Mouse (Mus musculus) lung, postnatal 25 days (tissue): ENCODE results near the gene Arl8b.

Experiments
- DNase-seq: peaks from one replicate; pipeline ENCODE4 v3.0.0; 2022; ENCODE audit warnings: low spot score

The Arl8b gene

GRCm38 (mm10) chr6:108782526-108783183, at the start of gene Arl8b:
Gene Arl8b, plus strand, starts transcription at chr6:108783099.
- peak; percentile 95 for DNase-seq

DNA sequence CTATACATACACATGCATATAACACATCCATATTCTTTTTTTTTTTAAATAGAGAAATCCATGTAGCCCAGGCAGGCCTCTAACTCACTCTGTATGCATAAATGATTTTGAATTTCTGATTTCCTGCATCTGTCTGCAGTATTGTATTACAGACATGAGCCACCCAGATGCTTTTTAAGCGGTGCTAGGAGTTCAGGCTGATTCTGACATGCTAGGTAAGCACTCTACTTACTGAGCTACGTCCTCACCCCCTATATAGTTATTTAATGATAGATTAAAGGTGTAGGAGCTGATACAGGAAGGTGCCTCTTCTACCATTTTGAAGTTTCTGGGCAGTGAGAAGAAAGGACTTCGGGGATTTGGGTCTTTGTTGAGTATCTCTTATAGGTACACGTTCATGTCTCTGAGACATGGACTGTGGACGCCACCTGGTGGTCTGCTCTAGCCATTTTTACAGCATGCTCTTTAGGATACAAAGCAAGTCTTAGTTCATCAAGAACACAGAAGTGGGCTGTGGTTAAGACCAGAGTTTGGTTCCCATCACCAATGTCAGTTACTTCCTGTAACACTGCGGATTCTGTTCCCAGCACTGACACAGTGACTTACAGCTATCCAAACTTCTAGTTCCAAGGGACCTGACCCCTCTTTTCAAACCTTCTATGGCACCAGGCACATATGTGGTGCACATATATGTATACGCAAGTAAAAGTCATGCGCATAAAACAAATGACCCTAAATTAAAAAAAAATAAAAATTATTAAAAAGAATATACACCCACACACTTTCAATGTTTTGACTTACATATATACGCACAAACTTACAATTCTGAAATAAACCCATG, 46.8 kb upstream of the Arl8b start:
- peak; percentile 77 for DNase-seq

DNA sequence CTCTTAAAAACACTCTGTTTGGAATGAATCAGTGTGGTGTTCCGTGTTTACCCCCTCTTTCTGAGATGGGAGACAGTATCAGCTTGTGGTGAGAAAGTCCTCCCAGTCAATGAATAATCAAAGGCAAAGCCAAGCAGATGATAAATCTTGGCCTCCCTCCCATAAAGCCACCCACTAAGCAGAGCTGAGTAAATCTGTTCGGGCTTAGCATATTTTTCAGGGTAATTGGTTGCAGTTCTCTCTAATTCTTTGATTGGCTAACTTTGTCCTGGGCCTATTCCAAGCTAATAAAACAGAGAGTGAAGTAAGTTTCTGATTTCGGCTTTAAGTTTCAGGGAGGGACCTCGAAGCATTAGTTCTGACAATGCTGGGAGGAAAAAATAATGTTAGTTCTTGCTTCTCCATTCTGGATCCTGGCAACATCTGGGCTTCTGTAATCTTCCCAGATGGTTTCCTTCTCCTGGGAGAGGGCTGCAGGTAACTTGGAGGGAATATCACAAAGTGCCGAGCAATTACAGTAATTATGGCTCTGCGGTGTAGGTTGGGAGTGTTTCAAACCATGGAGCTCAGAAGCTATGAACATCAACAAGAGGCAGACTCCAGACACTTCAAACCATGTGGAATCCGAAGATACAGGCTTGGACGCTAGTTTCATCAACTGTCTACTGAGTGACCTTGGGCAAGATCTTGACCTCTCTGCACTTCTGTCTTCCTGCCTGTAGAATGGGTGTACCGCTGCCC, 44.3 kb upstream of the Arl8b start:
- no peak for DNase-seq

GRCm38 (mm10) chr6:108740579-108740978, 42.3 kb upstream of the Arl8b start:
- no peak for DNase-seq

DNA sequence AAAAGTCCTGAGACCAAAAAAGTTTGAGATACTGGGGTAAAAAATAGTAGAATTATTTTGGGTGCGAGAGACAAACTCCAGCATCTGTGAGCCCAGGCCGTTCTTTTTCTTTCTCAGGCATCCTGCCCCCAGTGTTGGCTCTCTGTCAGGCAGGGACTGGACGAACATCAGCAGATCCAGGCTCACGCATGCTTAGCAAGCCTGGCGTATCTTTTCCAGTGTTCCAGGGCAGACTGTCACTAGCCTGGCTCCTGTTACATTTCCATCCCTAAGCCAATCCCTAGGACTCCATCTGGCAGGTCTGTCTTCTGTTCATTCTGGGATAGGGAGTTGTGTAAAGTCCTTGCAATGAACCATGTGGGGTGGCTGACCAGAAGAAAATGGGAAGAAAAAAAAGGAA, 39.2 kb upstream of the Arl8b start:
- no peak for DNase-seq

DNA sequence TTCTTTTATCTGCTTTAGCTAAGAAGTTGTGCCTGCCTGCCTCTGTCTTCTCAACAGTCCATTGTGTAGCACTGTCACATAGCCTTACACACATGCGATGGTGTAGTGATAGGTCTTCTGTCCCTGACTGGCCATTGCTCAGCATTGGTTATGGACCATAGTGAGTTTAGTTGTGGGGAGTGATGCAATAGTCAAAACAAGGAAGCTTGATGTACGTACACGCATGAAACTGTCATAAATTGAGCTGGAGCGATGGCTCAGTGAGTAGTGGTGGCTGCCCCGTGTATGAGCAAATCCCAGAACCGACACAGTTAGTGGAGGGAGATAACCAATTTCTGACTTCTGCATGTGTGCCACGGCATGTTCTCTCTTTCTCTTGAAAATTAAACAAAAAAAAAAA, 31.6 kb upstream of the Arl8b start:
- no peak for DNase-seq

- no peak for DNase-seq
Observed at GRCm38 (mm10) chr6:108752395-108752794, 30.5 kb upstream of the Arl8b start.

DNA sequence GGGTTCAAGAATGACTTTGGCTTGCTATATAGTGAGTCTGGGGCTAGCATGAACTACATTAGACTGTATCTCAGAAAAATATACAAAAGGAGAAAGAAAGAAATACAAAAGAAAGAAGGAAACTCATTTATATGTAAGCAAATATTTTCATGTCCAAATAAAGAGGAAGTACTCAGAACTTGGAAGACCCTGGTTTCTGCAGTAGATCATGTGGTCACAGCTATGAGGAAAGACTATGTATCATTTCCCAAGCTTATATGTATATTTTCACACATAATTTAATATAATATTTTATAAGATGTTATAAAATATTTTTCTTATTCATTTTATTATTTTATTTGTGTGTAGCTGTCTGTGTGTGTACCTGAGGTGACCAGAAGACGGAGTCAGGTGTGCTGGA, 29.4 kb upstream of the Arl8b start:
- DNase-seq, result no peak

DNA sequence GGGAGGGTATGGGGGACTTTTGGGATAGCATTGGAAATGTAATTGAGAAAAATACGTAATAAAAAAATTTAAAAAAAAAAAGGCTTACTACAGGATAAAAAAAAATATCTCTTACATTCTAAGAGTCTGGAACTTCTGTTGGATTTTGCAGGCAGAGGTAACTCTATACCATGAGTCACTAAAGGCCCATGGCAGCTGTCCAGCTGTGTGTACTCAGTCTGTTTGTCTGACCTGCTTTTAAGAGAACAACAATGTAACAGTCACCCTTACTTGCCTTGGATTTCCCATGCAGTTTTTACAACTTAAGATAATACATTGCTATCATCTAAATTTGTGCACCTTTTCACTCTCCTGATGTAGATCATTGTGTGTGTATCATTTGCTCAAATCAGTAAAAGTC, 28.5 kb upstream of the Arl8b start:
- no peak for DNase-seq

GRCm38 (mm10) chr6:108755936-108756335, 27.0 kb upstream of the Arl8b start:
- DNase-seq, result no peak

DNA sequence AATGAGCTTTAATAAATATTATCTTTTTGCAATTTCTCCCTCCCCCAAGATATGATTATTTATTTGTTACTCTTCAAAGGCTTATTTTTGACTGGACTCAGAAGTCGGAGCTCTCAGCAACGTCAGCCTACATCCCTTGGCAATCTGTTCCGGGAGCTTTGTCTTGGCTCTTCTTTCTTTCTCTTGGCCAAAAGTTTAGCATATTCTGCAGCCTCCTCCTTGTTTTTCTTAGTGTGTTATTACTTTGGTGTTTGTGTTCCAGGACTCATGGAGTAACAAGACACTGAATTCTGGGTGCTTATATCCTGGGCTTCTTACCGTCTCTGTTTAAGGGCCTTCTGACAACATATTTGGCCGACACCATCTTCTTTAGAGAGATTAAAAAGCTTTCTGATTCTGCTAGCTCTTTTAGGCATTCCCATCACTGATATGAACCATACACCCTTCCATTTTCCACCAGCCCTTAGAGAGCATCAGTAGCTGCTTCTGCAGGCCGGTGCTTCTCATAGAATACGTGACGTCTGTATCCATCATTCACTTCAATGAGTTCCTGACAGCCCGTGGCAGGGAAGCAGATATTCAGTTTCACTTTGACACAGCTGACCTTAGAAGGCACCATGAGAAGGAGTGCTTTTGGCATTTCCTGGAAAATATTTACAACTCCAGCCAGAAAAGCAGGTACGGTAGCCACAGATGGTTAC, 23.8 kb upstream of the Arl8b start:
- DNase-seq, result no peak

GRCm38 (mm10) chr6:108759698-108760039, 23.2 kb upstream of the Arl8b start:
- no peak for DNase-seq

DNA sequence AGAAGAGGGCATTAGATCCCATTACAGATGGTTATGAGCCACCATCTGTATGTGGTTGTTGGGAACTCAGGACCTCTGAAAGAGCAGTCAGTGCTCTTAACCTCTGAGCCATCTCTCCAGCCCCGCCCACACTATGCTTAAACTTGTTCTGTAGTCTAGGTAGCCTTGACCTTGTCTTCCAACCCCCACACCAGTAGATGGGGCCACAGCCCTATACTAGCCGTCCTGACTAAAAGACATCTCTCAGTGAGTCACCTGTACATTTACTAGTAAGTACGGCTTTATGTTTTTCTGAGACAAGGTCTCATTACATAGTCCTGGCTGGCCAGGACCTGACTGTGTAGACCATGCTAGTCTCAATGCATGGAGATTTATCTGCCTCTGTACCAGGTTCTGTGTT, 12.0 kb upstream of the Arl8b start:
- no peak for DNase-seq

DNA sequence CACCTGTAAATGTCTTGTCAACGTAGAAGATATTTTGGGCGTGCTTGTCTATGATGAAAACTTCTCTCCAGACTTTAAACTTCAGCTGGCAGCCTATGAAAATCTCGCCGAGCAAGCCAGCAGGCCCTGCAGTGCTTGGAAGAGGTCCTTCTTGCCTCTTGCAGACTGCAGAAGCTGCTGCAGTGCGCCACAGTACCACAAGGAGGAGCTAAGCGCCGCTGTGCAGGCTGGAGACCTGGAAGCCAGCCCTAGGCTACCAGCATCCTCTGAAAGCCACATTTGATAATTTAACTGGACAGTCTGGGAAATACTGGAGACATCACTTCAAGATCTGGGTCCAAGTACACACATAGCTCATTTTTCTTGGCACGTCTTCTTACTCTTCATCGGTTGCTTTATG, 10.0 kb upstream of the Arl8b start:
- peak; percentile 76 for DNase-seq

DNA sequence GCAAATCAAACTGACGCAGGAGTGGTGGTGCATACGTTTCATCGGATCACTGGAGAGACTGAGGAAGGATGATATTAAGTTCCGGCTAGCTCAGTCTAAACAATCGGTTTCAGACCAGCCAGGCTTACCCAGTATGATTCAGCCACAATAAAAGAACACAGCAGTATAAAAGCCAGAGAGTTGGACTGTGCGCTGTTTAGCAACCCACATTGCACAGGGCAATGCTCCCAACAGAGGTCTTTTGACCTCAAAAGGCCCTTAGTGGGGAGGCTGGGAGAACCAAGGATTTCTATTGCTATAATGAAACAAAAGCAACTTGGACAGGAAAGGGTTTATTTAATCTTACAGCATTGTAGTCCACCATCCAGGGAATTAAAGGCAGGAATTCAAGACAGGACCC, 9.4 kb upstream of the Arl8b start:
- no peak for DNase-seq

DNA sequence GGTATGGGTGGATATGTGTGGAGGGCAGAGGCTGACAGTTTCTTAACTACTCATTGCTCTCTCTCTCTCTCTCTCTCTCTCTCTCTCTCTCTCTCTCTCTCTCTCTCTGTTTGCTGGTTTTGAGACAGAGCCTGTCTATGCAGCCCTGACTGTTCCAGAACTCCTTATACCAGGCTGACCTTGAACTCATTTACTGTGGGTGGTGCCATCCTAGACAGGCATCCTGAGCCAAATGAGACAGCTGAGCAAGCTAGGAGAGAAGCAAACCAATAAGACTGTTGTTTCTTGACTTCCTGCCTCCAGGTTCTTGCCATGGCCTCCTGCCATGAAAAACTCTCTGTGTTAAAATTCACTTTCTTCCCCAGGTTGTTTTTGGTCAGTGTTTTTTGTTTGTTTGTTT, 6.6 kb upstream of the Arl8b start:
- no peak for DNase-seq

GRCm38 (mm10) chr6:108777560-108778287, 5.2 kb upstream of the Arl8b start:
- DNase-seq, result no peak

GRCm38 (mm10) chr6:108778399-108778798, 4.5 kb upstream of the Arl8b start:
- no peak for DNase-seq

- peak; percentile 29 for DNase-seq
Observed at GRCm38 (mm10) chr6:108781865-108782264, 1.0 kb upstream of the Arl8b start.

GRCm38 (mm10) chr6:108783184-108783881, 434 bp downstream of the Arl8b start:
- peak; percentile 24 for DNase-seq

DNA sequence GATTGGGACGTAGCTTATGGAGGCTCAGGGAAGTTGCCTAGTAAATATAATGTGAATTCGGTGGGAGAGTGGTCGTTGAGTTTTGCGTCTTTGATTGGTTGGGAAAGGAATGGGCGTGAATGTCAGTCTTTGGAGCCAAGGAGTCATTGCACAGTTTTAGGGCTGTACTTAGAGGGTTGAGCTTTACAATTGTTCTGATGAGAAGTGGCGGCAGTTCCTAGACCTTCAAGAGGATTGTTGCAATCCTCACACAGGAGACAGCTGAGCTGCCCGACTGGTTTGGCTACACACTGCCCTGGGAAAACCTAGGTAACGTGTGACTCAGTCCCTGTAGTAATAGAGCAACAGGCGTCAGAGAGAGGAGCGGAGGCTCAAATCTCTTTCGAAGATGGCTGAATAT, 1.2 kb downstream of the Arl8b start:
- DNase-seq, result peak; percentile 83
